Mouse (Mus musculus) monocyte, adult 5-6 weeks (primary cell): Measurements from ENCODE around the gene Yju2. TPM values are rescaled to one million over a fixed set of nuclear protein-coding genes. Genes with fewer than 3 reads are reported as not detected.
"Not testable (repeated sequence)": the region's sequence is repeated elsewhere in the genome, so short reads cannot be mapped to it uniquely, and the experiment has no call there.

Experiments used
- ATAC-seq: fragments of 153-309, 156-312 bp; replicated peaks from 2 replicates; pipeline ENCODE4 v1.8.0; 2017; ENCODE audit warnings: mild to moderate bottlenecking; ENCODE audit not compliant: low TSS enrichment, insufficient number of reproducible peaks, severe bottlenecking, poor library complexity, low FRiP score
- total RNA-seq: library from RNA; stranded (forward); fragments of 200-1000, 200-491, 200-594 nt; gene quantifications from 3 replicates; pipeline ENCODE4 v1.2.3, GENCODE M21; 2017

The Yju2 gene
- 14.7 to 16.4 TPM (median 16.4 TPM) in 3 replicates for total RNA-seq

DNA sequence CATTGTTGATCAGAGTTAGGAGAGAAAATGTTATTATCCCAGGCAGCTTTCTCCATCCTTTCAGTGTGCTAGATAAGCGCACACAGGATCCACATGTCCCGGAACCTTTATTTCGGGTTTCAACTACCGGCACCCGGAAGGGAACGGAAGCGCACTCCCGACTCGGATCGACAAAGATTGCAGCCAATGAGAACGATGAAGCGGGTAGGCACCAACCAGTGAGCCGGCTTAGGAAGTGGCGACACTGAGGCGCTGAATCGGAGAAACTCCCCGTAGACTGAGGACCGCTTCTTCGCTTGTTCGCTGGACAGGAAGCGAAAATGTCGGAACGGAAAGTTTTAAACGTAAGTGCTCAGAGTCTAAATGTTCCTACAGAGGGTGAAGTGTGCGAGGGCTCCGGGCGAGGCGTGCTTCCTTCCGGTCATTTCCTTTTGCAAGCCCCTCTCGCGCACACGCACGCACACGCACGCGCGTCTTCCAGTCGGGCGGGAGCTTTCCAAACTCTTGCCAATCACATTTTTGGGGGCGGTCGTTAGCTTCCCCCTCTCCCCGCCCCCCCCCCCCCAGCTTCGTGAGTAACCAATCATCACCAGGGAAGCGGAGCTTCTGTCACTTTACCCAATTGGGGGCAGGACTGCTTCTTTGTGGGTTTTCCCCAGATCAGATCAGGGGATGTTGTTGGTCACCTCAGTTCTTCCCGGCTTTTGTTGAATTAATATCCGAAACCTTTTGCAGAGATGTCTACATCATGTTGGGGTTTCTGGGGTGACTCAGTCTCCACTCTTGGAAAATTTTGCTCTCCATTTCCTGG is at the start of gene Yju2:
Gene Yju2 (plus strand): TSS at position 182 of the 811 bp plus-strand sequence.
- peak; percentile 84 for ATAC-seq

- peak; percentile 78 for ATAC-seq
Observed at GRCm38 (mm10) chr17:55931553-55932502, 27.1 kb upstream of the Yju2 start.

GRCm38 (mm10) chr17:55932635-55933034 is 26.3 kb upstream of the Yju2 start:
- ATAC-seq, result no peak

- no peak for ATAC-seq
Observed at GRCm38 (mm10) chr17:55933191-55933590, 25.7 kb upstream of the Yju2 start.

DNA sequence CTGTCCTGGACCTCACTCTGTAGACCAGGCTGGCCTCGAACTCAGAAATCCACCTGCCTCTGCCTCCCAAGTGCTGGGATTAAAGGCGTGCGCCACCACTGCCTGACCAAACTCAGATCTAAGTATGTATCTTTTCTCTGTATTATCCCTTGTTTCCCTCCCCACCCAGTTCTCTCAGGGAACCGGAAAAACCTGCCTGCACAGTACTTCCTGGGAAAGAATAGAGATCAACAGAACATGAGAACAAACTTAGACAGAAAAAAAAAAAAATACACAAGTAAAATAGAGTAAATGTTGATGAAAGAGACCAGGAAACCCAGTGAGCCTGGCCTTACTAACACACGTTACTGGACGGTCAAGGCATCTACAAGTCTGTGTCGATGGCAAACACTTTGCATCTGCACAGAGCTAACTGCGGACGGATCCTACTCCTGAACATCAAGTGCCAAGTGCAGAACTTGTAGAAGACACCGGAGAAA is 14.5 kb upstream of the Yju2 start:
- ATAC-seq, result not testable (repeated sequence)

- ATAC-seq, result peak; percentile 97
Observed at GRCm38 (mm10) chr17:55944866-55945682, 13.8 kb upstream of the Yju2 start.

DNA sequence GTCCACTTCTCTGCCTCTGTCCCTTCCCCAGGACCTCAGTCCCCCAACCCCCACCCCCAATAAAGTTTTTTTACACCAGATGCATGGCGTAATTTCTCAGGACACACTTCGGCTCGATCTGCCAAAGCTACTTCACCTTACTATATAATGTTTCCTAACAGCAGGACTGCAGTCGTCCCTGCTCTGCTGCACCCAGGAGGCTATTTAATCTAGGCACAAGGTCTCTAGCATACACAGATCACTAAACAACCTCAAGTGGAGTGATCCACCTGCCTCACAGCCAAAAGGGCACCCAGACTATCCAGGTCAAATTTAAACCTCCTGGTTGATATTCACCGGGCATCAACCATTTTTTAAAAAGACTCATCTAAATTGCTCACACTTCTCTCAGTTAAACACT is 13.2 kb upstream of the Yju2 start:
- ATAC-seq, result no peak

- no peak for ATAC-seq
Observed at GRCm38 (mm10) chr17:55948647-55949046, 10.3 kb upstream of the Yju2 start.

DNA sequence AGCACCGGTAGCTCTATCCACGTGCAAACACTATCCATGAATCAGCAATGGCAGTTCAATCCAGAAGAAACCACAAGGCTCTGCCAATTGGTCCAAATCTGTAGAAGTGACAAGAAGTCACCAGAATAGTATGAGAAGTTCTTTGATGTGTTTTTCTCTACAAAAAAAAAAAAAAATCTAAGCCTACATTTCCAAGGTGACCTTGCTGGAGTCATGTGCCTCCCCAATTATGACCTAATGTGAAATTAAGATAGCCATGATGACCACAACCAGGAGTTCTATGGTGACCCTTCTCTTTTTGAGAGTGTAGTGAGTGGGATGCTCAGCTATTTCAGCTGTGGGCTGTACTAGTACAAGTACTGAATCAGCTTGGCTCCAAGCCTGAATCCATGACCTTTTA is 9.5 kb upstream of the Yju2 start, which contains the start of gene Zfp119b:
Gene Zfp119b (minus strand): TSS at position 101 of the 400 bp plus-strand sequence.
- ATAC-seq, result no peak

- no peak for ATAC-seq
Observed at GRCm38 (mm10) chr17:55950601-55951000, 8.3 kb upstream of the Yju2 start.

DNA sequence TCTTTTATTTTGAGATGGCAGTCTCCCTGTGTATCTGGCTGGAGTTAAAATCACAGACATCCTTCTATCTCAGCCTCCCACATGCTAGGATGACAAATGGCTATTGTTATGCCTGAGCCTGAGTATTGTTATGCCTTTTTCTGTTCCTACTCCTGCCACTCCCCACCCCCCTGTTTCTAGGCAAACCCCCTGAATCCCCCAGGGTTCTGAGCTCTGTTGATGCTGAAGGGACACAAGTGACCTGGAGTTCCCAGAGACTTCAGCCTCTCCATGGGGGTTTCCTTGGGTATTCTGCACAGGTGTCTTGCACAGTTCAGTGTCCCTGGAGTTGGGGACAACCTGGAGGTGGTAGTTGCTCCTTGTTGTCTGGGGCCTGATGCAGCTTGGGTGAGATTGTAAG is 6.9 kb upstream of the Yju2 start:
- no peak for ATAC-seq

- peak; percentile 87 for ATAC-seq
Observed at GRCm38 (mm10) chr17:55952447-55953027, 6.4 kb upstream of the Yju2 start, which contains the start of gene Ebi3. Gene Ebi3, plus strand, starts transcription at chr17:55952640.

GRCm38 (mm10) chr17:55953751-55954150 is 5.1 kb upstream of the Yju2 start:
- no peak for ATAC-seq

DNA sequence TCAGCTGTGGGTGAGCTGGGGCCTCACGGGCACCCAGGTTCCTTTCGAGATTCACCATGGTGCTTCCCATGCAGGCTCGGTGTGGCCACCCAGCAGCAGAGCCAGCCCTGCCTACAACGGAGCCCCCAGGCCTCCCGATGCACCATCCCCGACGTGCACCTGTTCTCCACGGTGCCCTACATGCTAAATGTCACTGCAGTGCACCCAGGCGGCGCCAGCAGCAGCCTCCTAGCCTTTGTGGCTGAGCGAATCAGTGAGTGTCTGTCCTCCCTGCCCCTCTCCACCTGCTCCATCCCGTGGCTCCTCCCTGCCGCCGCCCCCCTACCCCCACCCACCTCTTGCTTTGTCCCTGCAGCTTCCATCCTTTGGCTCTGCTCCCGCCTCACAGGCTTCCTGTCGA is 4.7 kb upstream of the Yju2 start:
- ATAC-seq, result no peak

DNA sequence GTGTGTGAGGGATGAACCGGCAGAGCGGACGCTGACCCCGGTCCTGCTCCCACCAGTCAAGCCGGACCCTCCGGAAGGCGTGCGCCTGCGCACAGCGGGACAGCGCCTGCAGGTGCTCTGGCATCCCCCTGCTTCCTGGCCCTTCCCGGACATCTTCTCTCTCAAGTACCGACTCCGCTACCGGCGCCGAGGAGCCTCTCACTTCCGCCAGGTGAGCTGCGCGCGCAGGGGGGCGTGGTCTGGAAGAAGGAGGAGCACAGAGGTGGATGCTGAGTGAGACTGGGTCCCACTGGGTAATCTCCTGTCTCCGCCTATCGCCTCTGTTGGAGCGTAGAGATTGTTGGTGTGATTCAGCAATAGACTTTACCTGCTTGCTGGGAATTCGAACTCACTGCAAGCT is 2.8 kb upstream of the Yju2 start:
- ATAC-seq, result no peak

- no peak for ATAC-seq
Observed at GRCm38 (mm10) chr17:55956591-55956990, 2.3 kb upstream of the Yju2 start.

DNA sequence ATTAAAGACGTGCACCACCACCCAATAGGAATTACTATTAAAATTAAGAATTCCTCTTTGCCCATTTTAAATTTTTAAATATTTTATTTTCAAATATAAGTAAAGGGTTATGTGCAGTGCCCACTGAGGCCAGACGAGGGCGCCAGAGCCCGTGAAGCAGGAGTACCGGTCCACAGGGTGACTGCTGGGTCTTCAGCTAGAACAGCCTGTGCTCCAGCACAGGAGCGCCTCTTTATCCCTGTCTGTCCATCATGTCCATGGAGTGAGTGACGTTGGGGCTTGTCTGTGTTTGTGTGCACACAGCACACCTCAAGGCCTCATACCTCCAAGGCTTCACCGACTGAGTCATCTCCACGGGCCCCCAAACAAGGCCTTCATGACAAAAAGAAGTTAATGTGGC is 1.7 kb upstream of the Yju2 start:
- no peak for ATAC-seq
